Mouse (Mus musculus): ENCODE measurements around the gene Spin2c. TPM values are rescaled to one million over a fixed set of nuclear protein-coding genes. Genes with fewer than 3 reads are reported as not detected.

Spin2c gene
- polyA plus RNA-seq (2016; fragmentation: Nextera tagmentation; extraction: Ambion mirVana): 5.0 and 5.6 TPM in 2 replicates

DNA sequence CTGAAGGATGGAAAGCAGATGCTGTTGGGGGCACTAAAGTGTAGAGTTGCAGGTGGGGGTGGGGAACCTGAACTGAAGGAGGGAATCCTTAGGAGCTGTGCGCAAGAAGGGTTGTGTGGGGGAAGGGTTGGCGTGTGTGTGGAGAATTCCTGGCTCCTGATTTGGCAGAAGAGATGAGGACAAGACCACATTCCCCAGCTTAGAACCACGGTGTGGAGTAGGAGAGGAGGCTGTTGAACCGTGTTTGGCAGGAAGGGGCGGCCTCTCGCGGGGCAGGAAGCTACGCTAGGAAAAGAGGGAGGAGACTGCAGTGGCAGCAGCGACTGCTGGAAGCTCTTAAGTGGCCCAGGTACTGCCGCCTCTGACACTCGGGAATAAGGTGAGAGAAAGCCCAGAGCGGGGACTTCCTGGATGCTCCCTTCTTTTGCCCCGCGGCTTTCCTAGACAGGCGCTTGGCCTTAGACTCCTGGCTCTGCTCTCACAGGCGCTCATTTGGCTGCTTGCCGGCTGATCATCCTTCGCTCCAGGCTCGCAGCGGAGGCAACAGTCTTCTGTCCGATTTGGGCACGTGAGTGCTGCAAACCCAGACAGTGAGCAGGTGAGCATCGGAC, at the start of gene Spin2c:
Spin2c (plus strand) TSS at position 275 of the 611 bp plus-strand sequence.
- H3K4me3 ChIP-seq: peak within 1 kb of the TSS; percentile 43
- no peak within 1 kb of the TSS for H3K9ac ChIP-seq
- peak within 1 kb of the TSS; percentile 55 for H3K4me2 ChIP-seq
- H3K9me3 ChIP-seq (replicated peaks): no peaks in the 10 kb centered on the region
- H3K27me3 ChIP-seq (replicated peaks): peaks cover 9% of the 10 kb centered on the region; the same call in 1 of the 2 replicates
- no peaks in the 10 kb centered on the region for H3K4me1 ChIP-seq
- no peak; the same call in 1 of the 2 replicates for ATAC-seq
- WGBS (ENCODE audit: insufficient replicate concordance): 5% methylated on average over 23 of the region's 23 CpGs
- no peaks in the 10 kb centered on the region for H3K36me3 ChIP-seq
- H3K27ac ChIP-seq: no peak within 1 kb of the TSS

GRCm38 (mm10) chrX:153832606-153833005, 581 bp downstream of the Spin2c start:
- 12% methylated on average over 14 of the region's 14 CpGs for WGBS (ENCODE audit: insufficient replicate concordance)
- H3K9ac ChIP-seq: no peak overlapping the region
- H3K4me2 ChIP-seq: peak overlapping the region; percentile 55
- H3K4me1 ChIP-seq: no peaks in the 10 kb centered on the region
- H3K9me3 ChIP-seq (replicated peaks): no peaks in the 10 kb centered on the region
- no peak overlapping the region for H3K27ac ChIP-seq
- ATAC-seq: no peak
- peaks cover 9% of the 10 kb centered on the region; the same call in 1 of the 2 replicates for H3K27me3 ChIP-seq (replicated peaks)
- H3K36me3 ChIP-seq: no peaks in the 10 kb centered on the region
- peak overlapping the region; percentile 43 for H3K4me3 ChIP-seq

Other genes with a start within 250 kb of the Spin2c start
- gene Kctd12b, start 135.8 kb upstream of the Spin2c start, polyA plus RNA-seq (2016; fragmentation: Nextera tagmentation; extraction: Ambion mirVana): 0.81 and 0.99 TPM in 2 replicates
- gene Nbdy, start 108.6 kb upstream of the Spin2c start, polyA plus RNA-seq (2016; fragmentation: Nextera tagmentation; extraction: Ambion mirVana): 24.5 and 26.5 TPM in 2 replicates
- gene Samt1, start 180.4 kb downstream of the Spin2c start, polyA plus RNA-seq (2016; fragmentation: Nextera tagmentation; extraction: Ambion mirVana): not detected in 2 replicates
- not detected in 2 replicates for gene 4921511M17Rik, start 201.6 kb downstream of the Spin2c start, polyA plus RNA-seq (2016; fragmentation: Nextera tagmentation; extraction: Ambion mirVana)
- not detected in 2 replicates for gene Gm10057, start 222.8 kb downstream of the Spin2c start, polyA plus RNA-seq (2016; fragmentation: Nextera tagmentation; extraction: Ambion mirVana)

Measured in liver, embryonic 12.5 days (tissue).